Mouse (Mus musculus) intestine, embryonic 14.5 days (tissue): ENCODE data around the gene Wdr73. TPM values are rescaled to one million over a fixed set of nuclear protein-coding genes. Genes with fewer than 3 reads are reported as not detected.

Experiments
- ATAC-seq: fragments of 200-750 bp; cut with Nextera tagmentation; replicated peaks from 2 replicates; pipeline ENCODE4 v1.8.0; 2017; ENCODE audit warnings: low read depth, moderate number of reproducible peaks, moderate TSS enrichment, moderate library complexity; ENCODE audit not compliant: low FRiP score, low TSS enrichment
- DNase-seq: peaks from one replicate; pipeline ENCODE4 v3.0.0-alpha.2; 2018; ENCODE audit warnings: low spot score
- H3K27ac ChIP-seq: fragments of 300-500 bp; sonication (generic); 2 replicates; pipeline ENCODE4 v1.5.1; 2014; ENCODE audit warnings: low read depth, mild to moderate bottlenecking, control low read depth
- H3K27me3 ChIP-seq: fragments of 300-500 bp; sonication (generic); replicated peaks from 2 replicates; pipeline ENCODE4 v1.6.1; 2014; ENCODE audit warnings: low read length, control low read depth; ENCODE audit not compliant: control insufficient read depth, insufficient read depth
- H3K36me3 ChIP-seq: fragments of 300-500 bp; sonication (generic); 2 replicates; pipeline ENCODE4 v1.6.1; 2014; ENCODE audit warnings: low read length, control low read depth; ENCODE audit not compliant: control insufficient read depth, insufficient read depth
- H3K4me1 ChIP-seq: fragments of 300-500 bp; sonication (generic); replicated peaks from 2 replicates; pipeline ENCODE4 v1.6.1; 2014; ENCODE audit warnings: low read length, control low read depth, mixed read lengths; ENCODE audit not compliant: control insufficient read depth, insufficient read depth
- H3K4me2 ChIP-seq: fragments of 300-500 bp; sonication (generic); 2 replicates; pipeline ENCODE4 v1.6.1; 2014; ENCODE audit warnings: low read length
- H3K4me3 ChIP-seq: fragments of 300-500 bp; sonication (generic); 2 replicates; pipeline ENCODE4 v1.5.1; 2014; ENCODE audit warnings: low read depth, low read length, control low read depth, mixed read lengths
- H3K9ac ChIP-seq: fragments of 300-500 bp; sonication (generic); 2 replicates; pipeline ENCODE4 v1.6.1; 2014; ENCODE audit warnings: mild to moderate bottlenecking, low read length
- H3K9me3 ChIP-seq: fragments of 300-500 bp; sonication (generic); 2 replicates; pipeline ENCODE4 v1.6.1; 2016; ENCODE audit warnings: low read length, control low read depth; ENCODE audit not compliant: control insufficient read depth
- WGBS: fragments of 180-500 bp; shearing (Covaris S2); extraction: QIAGEN DNeasy Blood & Tissue Kit; methylation state at CpG from one replicate; pipeline ENCODE4 v1.1.7; 2014; 5-methylcytosine and 5-hydroxymethylcytosine counted together
- polyA plus RNA-seq: library from polyadenylated mRNA; unstranded; fragments of >200 nt; fragmentation: Nextera tagmentation; extraction: Ambion mirVana; gene quantifications from 2 replicates; pipeline ENCODE4 v1.2.1, GENCODE M21; 2014

The Wdr73 gene
- polyA plus RNA-seq, 1 experiment from 2014 or later = 37.9 TPM

DNA sequence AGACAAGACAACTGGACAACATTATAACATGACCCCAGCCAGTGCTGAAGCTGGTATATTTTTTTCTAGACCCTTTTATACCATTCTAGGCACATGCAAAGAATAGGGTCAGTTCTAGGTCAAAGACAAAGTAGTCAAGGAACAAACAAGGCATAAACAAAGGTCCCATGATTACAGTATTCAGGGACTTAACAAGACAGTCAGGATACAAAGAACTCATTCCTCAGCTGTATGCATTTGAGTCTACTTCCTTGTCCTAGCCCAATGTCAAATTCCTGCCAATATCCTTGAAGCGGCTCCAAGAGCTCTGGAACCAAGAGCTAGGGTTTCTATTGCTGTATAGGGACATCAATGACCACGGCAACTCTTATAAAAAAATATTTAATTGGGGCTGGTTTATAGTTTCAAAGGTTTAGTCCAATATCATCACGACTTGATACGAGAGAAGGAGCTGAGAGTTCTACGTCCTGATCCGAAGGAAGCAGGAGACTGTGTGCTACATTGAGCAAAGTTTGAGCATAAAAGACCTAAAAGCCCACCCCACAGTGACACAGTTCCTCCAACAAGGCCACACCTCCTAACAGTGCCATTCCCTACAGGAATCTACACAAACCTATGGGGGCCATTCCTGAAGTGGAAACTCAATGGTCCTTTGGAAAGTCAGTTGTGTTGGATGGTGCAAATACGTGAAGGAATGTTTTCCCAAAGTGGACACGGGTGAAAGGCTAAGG lies 57.0 kb downstream of the Wdr73 start:
- H3K27me3 ChIP-seq = no peaks in the 10 kb centered on the region
- H3K4me3 ChIP-seq = no peak overlapping the region
- peaks cover 9% of the 10 kb centered on the region; the same call in 1 of the 2 replicates for H3K4me1 ChIP-seq
- 92% methylated on average over 8 of the region's 8 CpGs for WGBS
- DNase-seq = no peak
- H3K9me3 ChIP-seq = no peaks in the 10 kb centered on the region
- H3K27ac ChIP-seq = no peak overlapping the region
- ATAC-seq = no peak
- H3K4me2 ChIP-seq = no peak overlapping the region
- no peak overlapping the region for H3K9ac ChIP-seq
- no peaks in the 10 kb centered on the region for H3K36me3 ChIP-seq

DNA sequence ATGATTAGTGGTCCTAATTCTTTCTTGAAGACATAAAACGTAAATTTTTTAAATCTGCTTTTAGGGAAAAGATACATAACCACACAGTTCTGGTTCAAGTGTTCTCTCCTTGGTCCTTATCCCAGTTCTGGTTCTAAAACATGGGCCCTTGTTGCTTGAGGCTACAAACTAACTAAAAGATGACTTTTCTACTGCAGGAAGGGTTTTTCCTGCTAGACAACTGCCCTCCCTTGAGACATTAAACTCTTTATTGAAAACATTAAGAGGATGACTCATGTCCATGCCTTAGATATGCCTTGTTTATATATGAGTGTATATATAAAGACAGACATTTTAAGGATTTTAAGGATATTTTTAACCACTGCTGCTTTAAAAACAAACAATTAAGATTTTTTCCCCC lies 57.9 kb downstream of the Wdr73 start:
- DNase-seq = no peak
- no peaks in the 10 kb centered on the region for H3K9me3 ChIP-seq
- H3K27ac ChIP-seq = no peak overlapping the region
- no peak overlapping the region for H3K4me2 ChIP-seq
- WGBS = 82% methylated on average over 1 of the region's 1 CpGs
- H3K27me3 ChIP-seq = no peaks in the 10 kb centered on the region
- peaks cover 9% of the 10 kb centered on the region; the same call in 1 of the 2 replicates for H3K4me1 ChIP-seq
- H3K9ac ChIP-seq = no peak overlapping the region
- no peak for ATAC-seq
- no peak overlapping the region for H3K4me3 ChIP-seq
- H3K36me3 ChIP-seq = no peaks in the 10 kb centered on the region

DNA sequence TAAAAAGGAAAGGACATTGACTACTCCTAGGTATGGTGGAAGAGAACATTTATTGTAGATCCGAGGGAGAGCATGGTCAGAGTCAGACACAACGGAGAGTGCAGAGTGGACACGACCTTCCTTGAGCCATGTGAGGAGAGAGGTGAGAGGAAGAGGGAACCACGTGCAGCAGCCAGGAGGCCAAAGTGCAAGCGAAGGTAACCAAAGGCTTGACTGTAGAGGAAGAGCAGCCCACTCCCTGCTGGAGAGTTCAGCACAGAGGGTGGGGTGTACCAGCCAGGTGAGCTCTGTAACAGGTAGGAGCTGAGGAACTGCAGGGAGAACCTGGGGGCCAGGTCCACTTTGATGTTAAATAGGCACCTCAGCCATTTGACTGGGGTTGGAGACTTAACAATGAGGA lies 58.9 kb downstream of the Wdr73 start:
- Histone ChIP-seq H3K27me3 (no peaks in the 10 kb centered on the region), H3K4me3 (no peak overlapping the region), H3K4me2 (no peak overlapping the region), H3K9me3 (no peaks in the 10 kb centered on the region), H3K36me3 (no peaks in the 10 kb centered on the region), H3K27ac (no peak overlapping the region), H3K4me1 (peaks cover 9% of the 10 kb centered on the region; the same call in 1 of the 2 replicates), H3K9ac (no peak overlapping the region)
- 54% methylated on average over 5 of the region's 5 CpGs for WGBS
- ATAC-seq = no peak
- DNase-seq = no peak

DNA sequence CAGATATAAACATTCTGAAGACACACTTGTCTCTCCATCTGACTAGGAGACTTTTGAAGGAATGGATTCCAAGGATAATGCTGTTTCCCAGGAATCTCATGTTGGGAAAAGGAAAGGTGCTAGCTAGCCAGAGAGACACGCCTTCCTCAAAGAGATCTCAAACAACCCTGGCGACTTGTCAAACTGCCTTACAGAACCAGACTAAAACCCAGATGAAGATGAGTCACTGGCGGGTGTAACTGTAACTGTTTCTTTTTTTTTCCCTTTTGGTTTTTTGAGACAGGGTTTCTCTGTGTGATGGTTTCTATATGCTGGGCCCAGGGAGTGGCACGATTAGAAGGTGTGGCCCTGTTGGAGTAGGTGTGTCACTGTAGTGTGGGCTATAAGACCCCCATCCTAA lies 60.1 kb downstream of the Wdr73 start:
- Histone ChIP-seq H3K9ac (no peak overlapping the region), H3K27ac (no peak overlapping the region), H3K9me3 (no peaks in the 10 kb centered on the region), H3K4me1 (peaks cover 7% of the 10 kb centered on the region), H3K4me2 (no peak overlapping the region), H3K36me3 (no peaks in the 10 kb centered on the region), H3K27me3 (no peaks in the 10 kb centered on the region), H3K4me3 (no peak overlapping the region)
- 62% methylated on average over 4 of the region's 4 CpGs for WGBS
- no peak for ATAC-seq
- no peak for DNase-seq

Other genes starting within 250 kb of the Wdr73 start
- 19.6 and 19.8 TPM in 2 replicates for gene Crtc3, start 212.4 kb downstream of the Wdr73 start, polyA plus RNA-seq
- 81.7 and 82.5 TPM in 2 replicates for gene Iqgap1, start 75.3 kb downstream of the Wdr73 start, polyA plus RNA-seq
- 2.4 and 3.3 TPM in 2 replicates for gene Zscan2, start 40.3 kb downstream of the Wdr73 start, polyA plus RNA-seq
- gene Nmb, start 3.8 kb upstream of the Wdr73 start, polyA plus RNA-seq = 7.1 and 7.4 TPM in 2 replicates
- gene Sec11a, start 46.5 kb upstream of the Wdr73 start, polyA plus RNA-seq = 218 and 221 TPM in 2 replicates
- 14.7 and 16.3 TPM in 2 replicates for gene Zfp592, start 92.4 kb upstream of the Wdr73 start, polyA plus RNA-seq
- 1.2 and 1.4 TPM in 2 replicates for gene Alpk3, start 156.3 kb upstream of the Wdr73 start, polyA plus RNA-seq
- gene Slc28a1, start 213.5 kb upstream of the Wdr73 start, polyA plus RNA-seq = 0.48 and 1.1 TPM in 2 replicates